Mouse (Mus musculus): ENCODE data around the gene Glcci1.

- no peak for TF ChIP-seq ZC3H11A (IDR thresholded peaks at IDR 0.05; ENCODE audit: borderline replicate concordance, low read depth, low read length)
- no peak for TF ChIP-seq CHD2 (IDR thresholded peaks at IDR 0.05; ENCODE audit: low read depth, low read length)
- no peak for TF ChIP-seq HCFC1 (IDR thresholded peaks at IDR 0.05; ENCODE audit: borderline replicate concordance, insufficient read depth, low read length)
- no peak for TF ChIP-seq ZNF384 (IDR thresholded peaks at IDR 0.05; ENCODE audit: low read depth, low read length)
These were observed 82.3 kb downstream of the Glcci1 start for GRCm38 (mm10) chr6:8591665-8592064.
